Mouse (Mus musculus) T-helper 17 cell (primary cell): ENCODE results near the gene Tgm6.

Experiments used
- in situ Hi-C, 2 experiments: fragments of 300-600 bp; cut with MboI, MseI; formaldehyde crosslinking; loops; 1 replicate in 1 of 2; 2 replicates in 1 of 2; pipeline ENCODE4 v1.15.1; 2025; ENCODE audit warnings: high pct_unique_total_duplicates in 2 of 2

The Tgm6 gene

GRCm38 (mm10) chr2:130112116-130112515 lies at the start of gene Tgm6:
Gene Tgm6, plus strand, starts transcription at chr2:130112416.
- in situ Hi-C loops = no loop called here

DNA sequence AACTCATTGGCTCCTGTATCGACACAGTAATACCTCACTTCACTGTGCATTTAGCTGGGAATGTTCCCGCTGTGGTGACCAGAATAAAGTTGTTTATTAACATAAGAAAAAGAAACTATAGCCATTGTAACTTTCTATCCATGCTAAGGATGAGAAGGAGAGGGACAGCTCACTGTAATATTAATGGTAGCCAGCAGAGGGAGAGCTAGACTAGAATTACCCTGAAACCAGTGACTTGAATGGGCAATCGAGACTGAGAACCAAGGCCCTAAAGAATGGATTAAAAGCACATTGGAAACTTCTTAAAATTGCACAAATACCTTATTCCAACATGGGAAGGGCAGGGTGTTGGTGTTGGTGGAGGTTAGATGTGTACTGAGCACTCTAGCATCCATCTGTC lies 44.0 kb upstream of the Tgm6 start:
- in situ Hi-C loops = no loop called here

GRCm38 (mm10) chr2:130070396-130070795 lies 41.8 kb upstream of the Tgm6 start:
- in situ Hi-C loops = loop anchor here in 1 of 2 experiments (5.0 kb wide), 1 partner anchor 177 kb away; no protein-coding TSS in a partner anchor

DNA sequence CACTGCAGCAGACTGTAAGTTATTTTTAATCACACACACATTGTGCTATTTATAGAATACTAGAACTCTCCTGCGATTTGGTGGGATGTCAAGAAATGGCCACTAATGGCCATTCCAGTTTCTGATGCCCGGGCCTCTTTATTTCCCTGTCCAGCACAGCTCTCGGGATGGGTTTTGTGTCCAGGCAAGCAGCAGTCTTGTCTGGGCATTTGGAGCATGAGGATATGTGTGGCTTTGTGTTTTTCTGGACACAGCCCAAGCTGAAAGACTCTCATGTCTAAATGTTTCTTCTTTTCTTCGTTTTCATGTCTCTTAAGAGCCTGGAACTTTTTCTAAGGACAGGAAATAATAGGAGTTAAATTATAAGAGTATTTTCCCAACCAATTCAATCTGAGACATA lies 588 bp downstream of the Tgm6 start:
- in situ Hi-C loops = no loop called here

- in situ Hi-C loops = no loop called here
Observed at GRCm38 (mm10) chr2:130113379-130113778, 1.2 kb downstream of the Tgm6 start.

- in situ Hi-C loops = no loop called here
Observed at GRCm38 (mm10) chr2:130118649-130119048, 6.4 kb downstream of the Tgm6 start.

- in situ Hi-C loops = no loop called here
Observed at GRCm38 (mm10) chr2:130125279-130126059, 13.3 kb downstream of the Tgm6 start.

GRCm38 (mm10) chr2:130126073-130126472 lies 13.9 kb downstream of the Tgm6 start:
- in situ Hi-C loops = no loop called here

DNA sequence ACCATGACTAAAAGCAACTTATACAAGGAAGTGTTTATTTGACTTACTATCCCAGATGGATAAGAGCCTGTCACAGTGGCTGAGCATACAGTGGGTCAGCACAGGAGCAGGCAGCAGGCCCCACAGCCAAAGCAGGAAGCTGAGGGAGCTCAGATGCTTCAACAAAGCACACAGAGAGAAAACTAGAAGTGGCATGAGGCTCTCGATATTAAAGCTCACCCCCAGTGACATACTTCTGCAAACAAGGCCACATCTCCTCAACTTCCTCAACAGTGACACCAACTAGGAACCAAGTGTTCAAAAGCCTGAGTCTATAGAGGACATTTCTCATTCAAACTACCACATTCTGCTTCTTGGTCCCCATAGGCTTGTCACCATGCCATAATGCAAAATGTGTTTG lies 17.5 kb downstream of the Tgm6 start:
- in situ Hi-C loops = no loop called here

DNA sequence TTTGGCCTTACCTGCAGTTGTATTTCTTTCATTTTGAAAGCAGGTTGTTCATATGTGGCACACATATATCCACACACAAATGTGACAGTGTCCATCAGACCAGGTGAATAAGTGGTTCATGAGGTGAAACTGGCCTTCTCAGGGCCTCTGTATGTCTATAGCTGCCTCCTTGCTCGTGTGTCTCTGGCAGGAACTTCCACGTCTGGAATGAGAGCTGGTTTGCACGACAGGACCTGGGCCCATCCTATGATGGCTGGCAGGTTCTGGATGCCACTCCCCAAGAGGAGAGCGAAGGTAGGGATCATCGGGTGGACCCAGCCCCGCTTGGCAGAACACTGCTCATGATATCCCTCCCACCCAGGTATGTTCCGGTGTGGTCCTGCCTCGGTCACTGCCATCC lies 30.8 kb downstream of the Tgm6 start:
- in situ Hi-C loops = loop anchor here in 1 of 2 experiments (10.0 kb wide), 1 partner anchor 632 kb away; no protein-coding TSS in a partner anchor

DNA sequence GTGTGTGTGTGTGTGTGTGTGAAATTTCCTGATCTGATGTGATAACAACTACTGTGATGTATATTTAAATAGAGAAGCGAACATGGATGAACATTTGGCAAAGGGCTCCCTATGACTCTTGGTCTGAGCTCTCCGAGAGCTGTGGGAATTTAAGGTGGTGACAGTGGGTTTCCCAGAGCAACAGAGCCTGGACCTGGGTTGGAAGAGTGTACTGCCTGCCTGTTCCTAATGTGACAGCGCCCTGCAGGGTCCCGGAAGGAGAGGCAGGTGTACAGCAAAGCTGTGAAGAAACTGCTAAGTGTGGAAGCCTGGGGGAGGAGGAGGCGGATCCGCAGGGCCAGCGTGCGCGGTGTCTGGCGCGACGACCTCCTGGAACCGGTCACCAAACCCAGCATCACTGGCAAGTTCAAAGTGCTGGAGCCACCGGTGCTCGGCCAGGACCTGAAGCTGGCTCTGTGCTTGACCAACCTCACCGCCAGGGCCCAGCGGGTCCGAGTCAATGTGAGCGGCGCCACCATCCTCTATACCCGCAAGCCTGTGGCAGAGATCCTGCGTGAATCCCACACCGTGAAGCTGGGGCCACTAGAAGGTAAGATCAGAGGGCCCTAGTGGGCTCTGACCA lies 32.6 kb downstream of the Tgm6 start:
- in situ Hi-C loops = loop anchor here in 1 of 2 experiments (10.0 kb wide), 1 partner anchor 630 kb away; no protein-coding TSS in a partner anchor

DNA sequence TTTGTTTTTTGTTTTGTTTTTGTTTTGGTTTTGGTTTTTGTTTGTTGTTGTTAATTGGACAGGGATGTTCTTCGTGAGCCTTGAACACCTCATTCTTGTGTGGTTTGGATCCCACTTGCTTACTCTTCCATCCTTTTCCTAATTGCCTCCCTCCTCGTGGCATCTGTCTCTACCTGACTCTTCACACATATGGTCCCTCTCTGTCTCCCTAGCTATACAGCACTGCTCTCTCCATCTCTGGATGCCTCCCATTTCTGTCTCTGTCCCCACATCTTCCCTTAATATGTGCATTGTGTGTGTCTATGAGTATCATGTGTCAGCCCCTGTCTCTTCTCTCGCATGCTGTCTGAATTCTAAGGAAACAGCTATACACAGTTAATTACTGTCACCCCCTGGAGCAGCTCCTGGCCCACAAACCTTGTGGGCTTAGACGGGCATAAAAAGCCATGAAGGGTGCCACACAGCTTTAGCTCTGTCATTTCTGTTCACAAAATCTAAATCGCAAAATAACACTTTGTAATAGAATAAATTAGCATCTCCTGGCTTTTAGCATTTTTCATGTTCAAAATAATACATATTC lies 34.0 kb downstream of the Tgm6 start:
- in situ Hi-C loops = loop anchor here in 1 of 2 experiments (10.0 kb wide), 1 partner anchor 629 kb away; no protein-coding TSS in a partner anchor

DNA sequence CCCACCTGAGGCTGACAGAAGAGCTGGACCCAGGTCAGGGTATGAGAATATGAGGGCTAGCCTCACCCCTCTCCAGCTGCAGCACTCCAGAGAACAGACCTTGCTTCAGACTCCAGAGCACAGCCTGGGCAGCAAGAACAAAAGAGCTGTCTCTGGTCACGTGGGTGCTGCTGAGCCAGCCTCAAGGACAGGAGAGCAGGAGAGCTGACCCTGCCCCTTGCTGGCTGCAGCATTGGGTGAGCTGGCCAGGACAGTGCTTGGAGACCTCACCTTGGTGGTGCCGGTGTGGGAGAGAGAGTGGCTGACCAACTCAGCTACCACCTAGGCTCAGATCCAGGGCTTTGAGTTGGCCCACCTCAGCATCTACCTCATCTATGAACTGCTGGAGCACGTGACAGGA lies 43.0 kb downstream of the Tgm6 start:
- in situ Hi-C loops = no loop called here

DNA sequence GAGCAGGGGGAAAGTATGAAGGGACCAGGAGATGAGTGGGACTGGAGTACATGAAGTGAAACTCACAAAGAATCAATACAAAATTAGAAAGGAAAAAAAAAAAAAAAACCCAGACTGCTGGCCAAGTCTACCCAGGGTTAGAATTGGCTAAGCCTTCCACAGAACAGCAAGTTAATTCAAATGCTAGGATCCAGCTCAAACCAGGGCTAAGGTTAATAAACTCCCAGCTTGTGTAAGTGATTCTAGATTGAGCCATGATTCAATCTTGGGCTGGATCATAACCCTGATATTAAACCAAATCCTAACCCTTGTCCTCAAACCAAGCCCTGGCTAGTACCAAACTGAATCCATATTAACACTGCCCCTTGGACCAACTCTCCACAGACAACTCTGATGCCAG lies 43.6 kb downstream of the Tgm6 start:
- in situ Hi-C loops = no loop called here

DNA sequence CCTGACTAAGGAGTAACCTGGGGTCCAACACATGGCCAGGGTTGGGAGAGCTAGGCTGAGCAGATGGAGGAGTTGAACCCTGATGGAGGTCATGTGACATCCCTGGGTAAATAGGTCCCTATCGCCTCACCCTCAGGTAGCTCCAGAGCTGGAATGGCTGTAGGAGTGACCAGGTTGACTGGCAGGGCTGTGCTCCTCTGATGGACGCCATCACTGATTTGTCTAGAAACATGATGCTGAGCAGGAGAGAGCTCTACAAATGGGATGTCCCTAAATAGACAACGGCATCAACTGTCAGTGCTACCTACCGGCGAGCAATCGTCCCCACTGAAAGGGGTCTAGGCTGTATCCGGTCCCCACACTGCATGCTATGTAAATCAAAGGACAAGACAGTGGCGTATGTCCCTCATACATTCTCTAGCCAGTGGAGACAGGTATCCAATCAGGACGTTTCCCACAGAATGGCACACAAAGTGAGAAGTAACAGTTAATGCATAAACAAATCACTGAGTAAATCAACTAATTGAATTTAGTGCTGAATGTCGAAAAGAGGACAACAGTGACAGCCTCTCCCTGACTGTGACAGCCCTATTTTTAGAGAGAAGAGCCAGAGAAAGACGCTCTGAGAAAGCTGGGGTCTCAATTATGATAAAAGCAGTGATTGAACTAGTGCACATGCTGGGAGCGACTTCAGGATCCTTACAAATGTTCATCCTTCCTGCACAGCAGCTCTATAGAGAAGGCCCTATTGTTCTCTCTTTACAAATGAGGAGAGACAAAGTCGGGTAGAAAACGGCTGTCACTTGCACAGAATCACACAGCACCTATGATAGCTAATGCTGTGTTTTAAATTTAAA lies 45.2 kb downstream of the Tgm6 start:
- in situ Hi-C loops = no loop called here

DNA sequence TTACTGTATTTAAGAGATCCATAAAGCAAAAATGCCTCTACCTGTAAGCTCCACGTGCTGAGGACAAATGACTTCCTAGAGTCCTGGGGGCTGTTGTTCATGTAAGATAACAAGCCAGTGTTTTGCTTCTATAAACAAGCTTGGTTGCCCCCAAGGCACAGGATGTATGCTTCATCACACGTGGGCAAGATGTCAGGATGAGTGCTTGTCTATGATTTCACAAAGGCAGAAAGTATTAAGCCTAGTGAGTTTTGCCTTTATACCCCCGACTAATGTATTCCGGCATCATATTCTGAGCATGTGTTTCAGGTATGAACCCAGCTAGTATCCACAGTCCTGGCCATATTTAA lies 45.8 kb downstream of the Tgm6 start:
- in situ Hi-C loops = no loop called here

DNA sequence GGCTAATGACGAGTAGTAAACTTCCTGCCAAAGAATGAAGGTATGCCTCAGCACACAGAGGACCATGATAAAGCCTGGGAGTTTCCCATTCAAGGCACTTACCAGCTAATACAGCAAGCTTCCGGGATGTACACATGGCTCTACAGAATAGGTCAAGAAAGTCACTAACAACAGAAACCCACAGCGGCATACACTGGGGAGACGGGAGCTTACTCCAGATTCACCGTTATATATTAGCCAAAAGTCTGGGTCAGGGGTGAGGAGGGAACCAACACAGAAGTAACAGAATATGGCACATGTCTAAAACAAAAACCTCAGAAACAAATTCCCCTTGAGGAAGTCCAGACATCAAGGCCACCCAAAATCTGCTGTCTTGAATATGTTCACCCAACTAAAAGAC lies 50.5 kb downstream of the Tgm6 start:
- in situ Hi-C loops = loop anchor here in 1 of 2 experiments (10.0 kb wide), 1 partner anchor 1132 kb away; no protein-coding TSS in a partner anchor

DNA sequence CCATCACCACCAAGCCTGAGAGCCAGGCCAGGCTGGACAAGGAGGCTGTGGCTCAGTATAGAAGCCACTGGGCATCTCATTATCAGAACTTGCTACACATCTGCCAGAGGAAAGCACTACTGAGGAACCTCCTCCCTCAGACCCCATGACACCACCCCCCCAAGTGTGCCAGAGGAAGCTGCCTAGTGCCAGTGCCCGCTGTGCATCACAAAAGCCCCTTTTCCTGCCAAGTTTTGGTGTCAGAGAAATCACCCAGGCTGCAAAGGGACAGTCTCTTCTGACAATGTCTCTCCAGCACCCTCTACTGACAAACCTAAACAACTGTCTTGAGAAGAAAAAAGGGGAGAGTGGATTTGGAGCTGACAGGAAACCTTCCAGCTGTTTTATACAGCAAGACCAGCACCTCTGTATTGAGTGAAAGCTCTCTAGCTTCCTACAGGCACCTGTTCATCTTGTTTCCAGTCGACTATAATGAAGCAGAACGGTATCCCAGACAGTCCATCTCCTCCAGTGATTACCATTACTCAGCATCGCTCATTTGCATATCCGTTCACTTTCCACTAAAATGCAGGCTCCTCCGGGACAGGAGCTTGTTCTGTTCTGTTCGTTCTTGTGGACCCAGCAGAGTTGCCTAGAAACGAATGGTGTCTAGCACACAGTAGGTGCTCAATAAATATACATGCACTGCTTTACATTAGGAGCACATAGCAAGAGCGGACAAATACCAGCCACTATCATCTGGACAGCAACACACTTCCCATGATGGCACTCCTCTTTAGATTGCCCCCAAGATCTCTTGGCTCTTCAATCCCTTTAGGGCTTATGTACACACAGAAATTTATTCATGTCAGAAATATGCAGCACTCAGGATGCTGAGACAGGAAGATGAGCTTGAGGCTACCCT lies 54.3 kb downstream of the Tgm6 start:
- in situ Hi-C loops = loop anchor here in 1 of 2 experiments (10.0 kb wide), 1 partner anchor 1128 kb away; no protein-coding TSS in a partner anchor

DNA sequence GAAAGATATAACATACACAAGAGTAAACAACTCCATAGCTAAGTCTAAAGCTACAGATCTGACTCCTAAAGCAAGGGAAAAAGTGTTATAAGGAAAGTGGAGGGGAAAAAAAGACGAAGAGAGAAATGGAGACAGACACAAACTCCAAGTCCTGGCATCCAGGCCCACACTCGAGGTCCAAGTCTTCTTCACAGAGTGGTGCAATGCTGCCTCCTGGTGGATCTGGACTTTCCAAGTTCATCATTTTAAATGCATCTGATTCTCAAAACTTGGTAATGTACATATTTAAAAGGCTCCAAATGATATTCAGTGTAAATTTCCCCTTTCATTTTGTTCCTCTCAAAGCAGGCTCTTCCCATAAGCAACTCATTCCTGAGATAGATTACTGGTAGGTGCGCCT lies 55.6 kb downstream of the Tgm6 start:
- in situ Hi-C loops = loop anchor here in 1 of 2 experiments (10.0 kb wide), 1 partner anchor 1127 kb away; no protein-coding TSS in a partner anchor

- in situ Hi-C loops = loop anchor here (5.0 to 10.0 kb wide), 2 partner anchors 101 to 1877 kb away; partner anchors contain the start of gene Nop56 (in 1 of the 2)
Observed at GRCm38 (mm10) chr2:130171674-130172073, 59.5 kb downstream of the Tgm6 start.
